Mouse (Mus musculus) hematopoietic stem cell, adult 5-6 weeks (primary cell): ENCODE results near the gene Efnb3. TPM values are rescaled to one million over a fixed set of nuclear protein-coding genes. Genes with fewer than 3 reads are reported as not detected.

ENCODE experiments used
- total RNA-seq: library from RNA; stranded (forward); fragments of 172-1452, 232-1000 nt; gene quantifications from 2 replicates; pipeline ENCODE4 v1.2.3, GENCODE M21; 2017

Gene Efnb3
- total RNA-seq, 1 experiment from 2014 or later, result 0.10 TPM

Other genes starting within 250 kb of the Efnb3 start
- 23.0 and 30.4 TPM in 2 replicates for gene Cntrob, start 236.4 kb downstream of the Efnb3 start, total RNA-seq
- 48.6 and 57.3 TPM in 2 replicates for gene Trappc1, start 236.2 kb downstream of the Efnb3 start, total RNA-seq
- gene Kcnab3, start 233.9 kb downstream of the Efnb3 start, total RNA-seq, result 1.1 TPM in 1 of 2 replicates, not detected in the other
- gene Rnf227, start 219.7 kb downstream of the Efnb3 start, total RNA-seq, result 10.7 and 14.6 TPM in 2 replicates
- 98.4 and 128 TPM in 2 replicates for gene Chd3, start 190.8 kb downstream of the Efnb3 start, total RNA-seq
- gene Naa38, start 164.7 kb downstream of the Efnb3 start, total RNA-seq, result 93.2 and 152 TPM in 2 replicates
- 59.7 and 69.7 TPM in 2 replicates for gene Cyb5d1, start 164.6 kb downstream of the Efnb3 start, total RNA-seq
- 0.74 and 1.5 TPM in 2 replicates for gene Tmem88, start 162.0 kb downstream of the Efnb3 start, total RNA-seq
- 4.4 and 12.4 TPM in 2 replicates for gene Kdm6b, start 146.5 kb downstream of the Efnb3 start, total RNA-seq
- gene Dnah2, start 11.1 kb downstream of the Efnb3 start, total RNA-seq, result under 0.01 TPM in 1 of 2 replicates, not detected in the other
- gene Wrap53, start 20.1 kb upstream of the Efnb3 start, total RNA-seq, result 4.6 and 6.4 TPM in 2 replicates
- gene Trp53, start 20.2 kb upstream of the Efnb3 start, total RNA-seq, result 68.4 and 96.6 TPM in 2 replicates
- 1.0 and 7.6 TPM in 2 replicates for gene Atp1b2, start 45.7 kb upstream of the Efnb3 start, total RNA-seq
- not detected in 2 replicates for gene Shbg, start 57.7 kb upstream of the Efnb3 start, total RNA-seq
- 1.4 TPM in 1 of 2 replicates, not detected in the other for gene Sat2, start 61.8 kb upstream of the Efnb3 start, total RNA-seq
- 51.2 and 60.8 TPM in 2 replicates for gene Fxr2, start 72.8 kb upstream of the Efnb3 start, total RNA-seq
- gene Sox15, start 95.1 kb upstream of the Efnb3 start, total RNA-seq, result 1.5 TPM in 1 of 2 replicates, not detected in the other
- gene Mpdu1, start 102.4 kb upstream of the Efnb3 start, total RNA-seq, result 41.3 and 73.7 TPM in 2 replicates
- gene Cd68, start 105.9 kb upstream of the Efnb3 start, total RNA-seq, result 11.4 and 16.7 TPM in 2 replicates
- gene Eif4a1, start 112.2 kb upstream of the Efnb3 start, total RNA-seq, result 838 and 888 TPM in 2 replicates
- 99.1 and 105 TPM in 2 replicates for gene Senp3, start 121.9 kb upstream of the Efnb3 start, total RNA-seq
- 13.9 and 15.9 TPM in 2 replicates for gene Tnfsf13, start 125.6 kb upstream of the Efnb3 start, total RNA-seq
- 1.4 and 3.3 TPM in 2 replicates for gene Tnfsf12, start 135.6 kb upstream of the Efnb3 start, total RNA-seq
- 1.5 and 2.9 TPM in 2 replicates for gene Tnfsfm13, start 135.9 kb upstream of the Efnb3 start, total RNA-seq
- 11.3 and 55.7 TPM in 2 replicates for gene Polr2a, start 198.4 kb upstream of the Efnb3 start, total RNA-seq
- gene Slc35g3, start 201.8 kb upstream of the Efnb3 start, total RNA-seq, result not detected in 2 replicates
- 4.4 and 6.9 TPM in 2 replicates for gene Zbtb4, start 205.7 kb upstream of the Efnb3 start, total RNA-seq
- 11.4 and 21.2 TPM in 2 replicates for gene Chrnb1, start 235.7 kb upstream of the Efnb3 start, total RNA-seq
- gene Fgf11, start 241.7 kb upstream of the Efnb3 start, total RNA-seq, result 3.9 and 5.4 TPM in 2 replicates
- gene Tmem102, start 245.4 kb upstream of the Efnb3 start, total RNA-seq, result 0.30 and 1.0 TPM in 2 replicates